Mouse (Mus musculus): ENCODE measurements around the gene Slc13a2. TPM values are rescaled to one million over a fixed set of nuclear protein-coding genes. Genes with fewer than 3 reads are reported as not detected.

The Slc13a2 gene
- polyA plus RNA-seq, 2 experiments from 2014 or later, result not detected

- ATAC-seq, result no peak
Observed at GRCm38 (mm10) chr11:78431176-78431575, 9.2 kb upstream of the Slc13a2 start.

- ATAC-seq, result no peak
Observed at GRCm38 (mm10) chr11:78430195-78430878, 8.3 kb upstream of the Slc13a2 start.

- ATAC-seq, result no peak
Observed at GRCm38 (mm10) chr11:78428309-78428708, 6.3 kb upstream of the Slc13a2 start.

- ATAC-seq, result no peak
Observed at GRCm38 (mm10) chr11:78427655-78428054, 5.6 kb upstream of the Slc13a2 start.

DNA sequence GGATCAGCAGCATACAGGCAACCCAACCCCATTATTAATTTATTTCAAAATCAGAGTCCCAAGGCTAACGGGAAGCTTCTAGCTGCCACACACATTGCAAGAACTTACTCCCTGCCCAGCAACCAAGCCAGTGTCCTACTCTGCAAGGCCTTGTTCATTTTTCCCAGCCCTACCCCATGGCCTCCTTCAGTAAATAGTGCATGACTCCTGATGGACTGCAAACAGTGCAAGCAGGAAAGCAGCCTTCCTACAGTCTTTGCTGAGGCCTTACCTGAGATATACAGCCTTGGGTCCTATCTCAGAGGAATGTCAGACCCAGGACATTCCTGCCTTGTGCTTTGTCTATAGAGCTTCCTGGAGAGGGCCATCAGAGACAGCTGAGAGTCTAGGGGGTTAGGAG lies 3.6 kb upstream of the Slc13a2 start:
- no peak for ATAC-seq

DNA sequence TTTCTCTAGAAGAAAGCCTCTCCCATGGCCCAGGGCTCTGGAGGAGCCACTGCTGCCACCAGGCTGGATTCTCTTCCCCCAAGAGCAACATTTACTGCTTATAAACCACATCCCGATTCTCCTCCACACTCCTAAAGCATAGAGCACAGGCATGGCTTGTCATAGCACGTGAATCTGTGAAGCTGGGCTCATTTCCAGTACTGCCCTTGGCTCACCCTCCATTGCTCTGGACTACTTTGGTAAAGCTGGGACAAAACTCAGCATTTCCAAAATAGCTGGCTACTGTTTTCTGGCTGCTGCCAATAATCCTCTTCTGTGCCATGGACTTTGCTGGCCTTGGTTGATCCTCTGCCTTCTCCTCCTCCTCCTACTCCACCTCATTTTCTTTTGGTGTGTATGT lies 2.3 kb upstream of the Slc13a2 start:
- ATAC-seq, result no peak

DNA sequence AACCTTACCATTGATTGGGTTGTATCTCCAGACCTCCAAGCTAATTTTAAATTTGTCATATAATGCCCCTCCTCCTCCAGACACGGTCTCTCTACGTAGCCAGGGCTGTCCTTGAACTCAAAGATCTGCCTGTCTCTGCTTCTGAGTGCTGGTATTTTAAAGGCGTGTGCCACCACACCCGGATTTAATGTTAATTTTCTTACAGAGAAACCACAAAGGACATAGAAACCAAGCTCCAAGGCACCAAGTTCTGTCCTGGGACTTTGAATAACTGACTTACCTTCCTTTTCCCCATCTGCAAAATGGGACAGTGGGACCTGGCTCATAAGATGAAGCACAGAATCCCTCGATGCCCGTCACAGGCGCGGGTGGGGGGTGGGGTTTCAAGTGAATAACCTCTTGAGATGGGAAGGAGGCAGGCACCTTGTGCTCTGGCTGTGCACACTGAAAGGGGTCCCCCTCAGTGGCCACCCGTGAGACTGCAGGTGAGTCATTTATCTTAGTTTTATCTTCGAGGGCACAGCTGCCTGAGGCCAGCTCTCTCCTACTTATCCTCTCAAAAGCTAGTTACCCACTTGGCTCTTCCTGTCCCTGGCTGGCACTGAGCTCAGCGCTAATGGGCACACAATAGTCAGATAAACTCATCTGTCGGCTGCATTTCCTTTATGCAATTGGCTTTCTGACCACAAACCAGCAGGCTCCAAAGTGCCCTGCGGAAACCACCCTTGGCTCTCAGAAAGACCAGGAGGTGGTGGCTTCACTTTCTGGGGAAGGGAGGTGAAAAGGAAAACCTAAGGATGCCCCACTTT lies 612 bp downstream of the Slc13a2 start:
- ATAC-seq, result no peak

- ATAC-seq, result no peak
Observed at GRCm38 (mm10) chr11:78420263-78420889, 1.6 kb downstream of the Slc13a2 start.

DNA sequence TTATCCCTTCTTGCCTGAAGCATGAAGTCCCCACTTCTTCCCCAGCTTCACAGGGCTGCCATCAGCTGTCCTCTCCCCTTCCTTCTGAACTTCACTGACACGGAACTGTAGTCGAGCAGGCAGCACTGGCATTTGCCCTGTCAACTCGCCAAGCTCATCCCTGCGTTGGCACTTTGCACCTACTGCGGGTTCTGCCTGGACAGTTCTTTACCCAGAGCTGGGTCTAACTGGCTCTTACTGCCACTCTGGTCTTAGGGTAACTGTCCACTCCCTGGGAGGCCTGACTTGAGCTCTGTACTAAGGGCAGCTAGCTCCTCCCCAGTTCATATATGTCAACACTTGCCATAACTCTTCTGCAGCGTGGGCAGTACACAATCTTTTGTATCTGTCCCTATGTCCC lies 5.2 kb downstream of the Slc13a2 start:
- ATAC-seq, result no peak

DNA sequence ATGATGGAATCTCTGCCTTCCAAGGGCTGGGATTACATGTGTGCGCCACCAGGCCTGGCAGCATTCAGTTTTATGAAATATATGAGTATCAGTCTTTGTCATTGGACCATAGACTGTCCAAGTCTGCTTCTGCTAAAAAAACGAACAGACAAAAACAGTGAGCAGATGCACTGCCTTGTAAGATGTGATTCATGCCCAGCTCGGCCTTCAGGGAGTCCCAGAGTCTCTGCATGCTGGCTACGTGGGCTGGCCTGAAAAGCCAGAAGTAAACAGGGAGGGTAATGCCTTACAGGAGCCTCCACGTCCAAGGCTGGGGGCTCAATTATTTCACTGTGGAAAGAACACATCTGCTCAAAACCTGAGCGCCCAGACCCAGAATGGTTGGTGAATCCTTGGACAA lies 9.2 kb downstream of the Slc13a2 start:
- ATAC-seq, result no peak

DNA sequence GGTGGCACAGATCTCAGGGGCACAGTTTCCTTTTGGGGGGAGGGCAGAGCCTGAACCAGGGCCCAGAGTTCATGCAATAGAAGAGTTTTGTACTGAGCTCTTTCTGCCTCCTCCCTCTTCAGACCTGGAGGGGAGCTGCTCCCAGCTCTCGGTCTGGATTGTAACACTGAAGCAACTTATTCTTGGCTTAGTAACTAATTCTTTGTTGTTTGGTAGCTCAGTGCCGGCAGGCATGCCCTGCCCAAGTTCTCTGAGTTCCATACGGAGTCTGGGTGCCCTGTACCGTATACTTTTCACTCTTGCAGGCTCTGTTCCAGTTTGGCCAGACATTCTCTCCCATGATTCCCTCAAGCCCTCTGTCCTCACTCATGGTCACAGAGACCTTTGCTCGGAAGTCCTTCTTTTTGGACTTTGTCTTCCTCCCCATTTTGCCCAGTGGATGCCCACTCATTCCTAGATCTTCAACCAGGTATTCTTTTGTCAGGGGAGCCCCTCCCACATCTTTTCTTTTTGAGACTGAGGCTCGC lies 9.6 kb downstream of the Slc13a2 start:
- no peak for ATAC-seq

DNA sequence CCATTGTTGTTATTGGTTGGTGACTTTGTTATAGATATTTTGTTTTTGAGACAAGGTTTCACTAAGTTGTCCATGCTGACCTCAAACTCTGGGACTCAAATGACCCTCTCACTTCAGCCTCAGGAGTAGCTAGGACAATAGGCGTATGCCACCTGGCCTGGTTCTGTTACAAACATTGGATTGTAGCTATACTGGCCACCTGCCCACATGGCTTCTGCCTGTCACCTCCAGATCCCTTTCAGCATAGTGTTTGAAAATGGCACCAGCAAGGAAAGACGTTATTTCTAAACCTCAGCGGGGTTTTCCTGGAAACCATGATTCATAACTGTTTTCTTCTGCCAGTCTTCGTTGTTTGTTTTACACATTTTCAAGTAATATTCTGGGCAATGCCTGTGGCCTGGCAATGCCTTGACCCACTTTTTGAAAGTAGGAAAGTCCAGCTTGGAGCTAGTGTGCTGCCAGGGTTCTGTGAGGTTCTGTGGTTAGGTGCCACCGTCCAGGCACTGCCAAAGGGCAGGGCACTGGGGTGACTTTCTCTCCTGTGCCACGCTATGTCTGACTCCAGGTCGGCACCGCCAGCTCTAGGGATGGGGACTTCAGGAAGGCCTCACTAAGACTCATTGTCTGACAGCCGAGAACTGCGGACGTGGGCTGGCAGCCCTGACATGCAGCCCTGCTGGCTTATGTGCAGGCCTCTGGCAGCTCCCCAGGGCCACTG lies 10.3 kb downstream of the Slc13a2 start:
- no peak for ATAC-seq

- no peak for ATAC-seq
Observed at GRCm38 (mm10) chr11:78408256-78409240, 13.5 kb downstream of the Slc13a2 start.

DNA sequence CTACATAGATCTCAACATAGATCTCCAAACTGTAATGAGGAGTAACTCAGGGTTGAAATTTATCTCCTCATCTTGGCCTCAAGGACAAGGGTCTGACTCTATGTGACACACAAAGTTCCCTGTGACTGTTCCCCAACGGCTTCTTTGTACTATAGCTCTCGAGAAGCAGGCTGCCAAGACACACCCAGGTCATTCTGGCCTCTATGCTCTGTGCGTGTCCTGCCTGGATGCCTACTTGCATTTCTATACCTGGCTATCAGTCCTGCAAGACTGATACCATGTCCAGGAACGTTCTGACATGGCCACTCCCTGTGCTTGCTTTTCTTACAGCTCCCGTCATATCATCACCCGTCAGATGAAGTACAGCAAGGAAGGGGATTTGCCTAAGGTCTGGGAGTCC lies 20.0 kb downstream of the Slc13a2 start:
- no peak for ATAC-seq

DNA sequence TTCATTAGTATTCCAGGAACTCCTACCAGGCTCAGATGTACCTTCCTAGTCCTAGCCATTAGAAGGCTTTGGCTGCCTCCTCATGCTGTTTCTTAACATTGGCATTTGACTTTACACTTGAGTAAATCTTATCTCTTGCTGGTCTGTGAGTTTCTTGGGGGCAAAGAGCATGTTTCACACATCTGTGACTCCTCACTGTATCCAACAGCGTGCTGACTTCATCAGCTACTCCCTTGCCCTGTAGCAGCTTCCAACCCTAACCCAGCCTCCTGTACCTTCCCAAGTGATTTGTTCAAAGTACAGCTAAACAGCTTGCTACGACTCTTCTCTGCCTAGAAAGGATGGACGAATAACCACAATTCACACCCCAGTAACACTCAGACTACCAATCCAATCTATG lies 20.5 kb downstream of the Slc13a2 start:
- ATAC-seq, result no peak

- no peak for ATAC-seq
Observed at GRCm38 (mm10) chr11:78400936-78401335, 21.1 kb downstream of the Slc13a2 start.

- ATAC-seq, result no peak
Observed at GRCm38 (mm10) chr11:78399680-78400079, 22.3 kb downstream of the Slc13a2 start.

- no peak for ATAC-seq
Observed at GRCm38 (mm10) chr11:78398212-78398611, 23.8 kb downstream of the Slc13a2 start.

GRCm38 (mm10) chr11:78397397-78397796 lies 24.6 kb downstream of the Slc13a2 start:
- peak; percentile 60 for ATAC-seq

GRCm38 (mm10) chr11:78396950-78397349 lies 25.1 kb downstream of the Slc13a2 start:
- no peak for ATAC-seq

DNA sequence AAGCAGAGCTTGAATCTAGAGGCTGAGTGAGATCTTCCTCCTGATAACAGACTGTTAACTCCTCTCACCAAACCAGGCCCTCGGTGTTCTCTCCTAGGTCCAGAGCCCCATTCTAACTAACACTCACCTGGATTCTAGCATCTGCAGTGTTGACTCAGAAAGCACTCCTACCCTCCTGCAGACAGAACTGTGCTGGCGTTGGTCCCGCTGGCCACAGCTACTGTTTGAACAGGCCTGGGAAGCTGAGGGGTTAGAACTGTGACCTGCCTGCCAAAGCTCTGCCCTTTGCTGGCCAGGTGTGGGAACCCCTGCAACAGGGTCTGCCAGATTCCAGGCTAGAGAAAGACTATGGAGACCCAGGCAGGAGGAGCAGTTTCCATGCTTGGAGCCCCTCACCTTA lies 29.3 kb downstream of the Slc13a2 start:
- no peak for ATAC-seq

Measured in CD4-positive, CD25-positive, alpha-beta regulatory T cell, adult 4 months (primary cell).